In the genomic region with DNA sequence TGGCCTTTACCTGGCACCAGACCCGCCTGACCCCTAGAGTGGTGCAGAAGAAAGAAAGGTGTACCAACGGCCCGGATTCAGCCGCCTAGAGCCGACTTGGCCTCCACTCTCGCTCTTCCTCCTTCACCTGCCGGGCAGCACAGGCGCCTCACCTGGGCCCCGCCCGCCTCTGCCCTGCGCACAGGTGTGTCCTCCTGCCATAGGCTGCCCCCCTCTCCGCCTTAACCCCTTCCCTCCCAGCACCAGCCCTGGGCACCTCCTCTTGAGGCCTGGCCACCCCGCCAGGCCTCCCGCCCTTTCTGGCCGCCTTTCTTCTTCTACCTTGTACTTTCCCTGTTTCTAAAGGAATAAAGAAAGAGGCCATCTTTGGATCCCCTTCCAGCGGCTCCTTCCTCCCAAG, we compare ENCODE assay signal across 12 mouse cellular contexts. TPM values are rescaled to one million over a fixed set of nuclear protein-coding genes. Genes with fewer than 3 reads are reported as not detected.
DNase-seq lines count a peak whose midpoint lies in the region; ATAC-seq and TF ChIP-seq lines count a peak whose summit lies in the region.
"Had no signal": no experiment of that assay in that cellular context is flagged by ENCODE, and none has a peak within 500 bp of the region (broad histone marks: within the 10 kb centered on the region; RNA-seq: fewer than 3 reads in every experiment).

No protein-coding gene starts in this region.

- TF ChIP-seq EP300 in heart, postnatal 0 days (IDR thresholded peaks at IDR 0.05; ENCODE audit: low read depth) = no peak

- H3K9me3 ChIP-seq in heart, postnatal 0 days (replicated peaks; ENCODE audit: control insufficient read depth, low read length) = no peaks in the 10 kb centered on the region
- H3K9me3 ChIP-seq in embryonic facial prominence, embryonic 12.5 days = no peaks in the 10 kb centered on the region

- H3K36me3 ChIP-seq in heart, postnatal 0 days (replicated peaks; ENCODE audit: control insufficient read depth, insufficient read depth, low read length) = peaks cover 30% of the 10 kb centered on the region
- peaks cover 36% of the 10 kb centered on the region for H3K36me3 ChIP-seq in embryonic facial prominence, embryonic 12.5 days

- no peak overlapping the region; the same call in 1 of the 2 replicates for H3K27ac ChIP-seq in heart, postnatal 0 days (ENCODE audit: low read depth)
- H3K27ac ChIP-seq in embryonic facial prominence, embryonic 12.5 days = peak overlapping the region; percentile 60

- DNase-seq in heart, postnatal 0 days (ENCODE audit: low spot score) = no peak
- DNase-seq in heart, adult 11 months = no peak
- DNase-seq in kidney, postnatal 36 days = peak; percentile 69 to 75
- DNase-seq in lung, postnatal 4 days = peak; percentile 84 to 92
- DNase-seq in left cerebral cortex, adult 11 months (ENCODE audit: low spot score) = no peak
- DNase-seq in T-cell, adult 2 months (ENCODE audit: low spot score) = no peak
- DNase-seq in gastrocnemius, postnatal 36 days = no peak

- whole genome bisulfite sequencing in heart, postnatal 0 days = 83% methylated on average over 13 of the region's 16 CpGs
- WGBS in embryonic facial prominence, embryonic 12.5 days = 53% methylated on average over 15 of the region's 16 CpGs

- H3K4me1 ChIP-seq in heart, postnatal 0 days (ENCODE audit: control insufficient read depth, insufficient read depth) = peaks cover 12% of the 10 kb centered on the region
- peaks cover 5% of the 10 kb centered on the region; the same call in 1 of the 2 replicates for H3K4me1 ChIP-seq in embryonic facial prominence, embryonic 12.5 days

- H3K4me3 ChIP-seq in heart, postnatal 0 days (ENCODE audit: low read depth, low read length) = no peak overlapping the region
- peak overlapping the region; percentile 31 for H3K4me3 ChIP-seq in embryonic facial prominence, embryonic 12.5 days

- TF ChIP-seq CTCF in heart, postnatal 0 days (IDR thresholded peaks at IDR 0.05; ENCODE audit: low read depth) = no peak

- H3K27me3 ChIP-seq in heart, postnatal 0 days (ENCODE audit: control insufficient read depth, insufficient read depth, low read length) = no peaks in the 10 kb centered on the region
- H3K27me3 ChIP-seq in embryonic facial prominence, embryonic 12.5 days = no peaks in the 10 kb centered on the region
- H3K27me3 ChIP-seq: CH12.LX had no signal

- intact Hi-C loops in gastrocnemius, postnatal 36 days (cut with DNase I) = loop anchor here (2.0 to 10.0 kb wide), 2 partner anchors 18 to 316 kb away; a partner anchor contains a TSS

- no peak for ATAC-seq in heart, postnatal 0 days (ENCODE audit: insufficient read depth, low read depth)
- ATAC-seq in embryonic facial prominence, embryonic 12.5 days (ENCODE audit: insufficient number of reproducible peaks, insufficient read depth, low FRiP score, low TSS enrichment) = no peak

- H3K9ac ChIP-seq in heart, postnatal 0 days (replicated peaks; ENCODE audit: low read depth, low read length) = 0 out of 2 replicates have a peak overlapping the region, but pooled peaks have one; percentile 7
- peak overlapping the region; percentile 48 for H3K9ac ChIP-seq in embryonic facial prominence, embryonic 12.5 days

- H3K4me2 ChIP-seq in heart, postnatal 0 days (ENCODE audit: low read depth, low read length) = no peak overlapping the region
- H3K4me2 ChIP-seq in embryonic facial prominence, embryonic 12.5 days (replicated peaks) = peak overlapping the region; percentile 34

RNA-seq across cellular contexts. Expression of a gene that starts 6.6 kb away (rescaled TPM):
- total RNA-seq in heart, postnatal 0 days (2014; rRNA removed; ENCODE audit: low replicate concordance) = 407 and 409 TPM in 2 replicates
- polyA plus RNA-seq in heart, postnatal 0 days (2015; fragmentation: Nextera tagmentation; extraction: Ambion mirVana) = 423 and 432 TPM in 2 replicates
- polyA plus RNA-seq in embryonic facial prominence, embryonic 12.5 days (2016; fragmentation: Nextera tagmentation; extraction: Ambion mirVana) = 359 and 370 TPM in 2 replicates
- 100 to 1,000 TPM; 140 to 161 TPM for total RNA-seq in gastrocnemius, postnatal 36 days (2021)

RNA-seq across cellular contexts. Expression of a gene that starts 6.7 kb away (rescaled TPM):
- 94.9 and 106 TPM in 2 replicates for total RNA-seq in heart, postnatal 0 days (2014; rRNA removed; ENCODE audit: low replicate concordance)
- 85.6 and 97.0 TPM in 2 replicates for polyA plus RNA-seq in heart, postnatal 0 days (2015; fragmentation: Nextera tagmentation; extraction: Ambion mirVana)
- 192 and 199 TPM in 2 replicates for polyA plus RNA-seq in embryonic facial prominence, embryonic 12.5 days (2016; fragmentation: Nextera tagmentation; extraction: Ambion mirVana)
- 10 to 100 TPM; 51.9 to 53.8 TPM for total RNA-seq in gastrocnemius, postnatal 36 days (2021)

RNA-seq across cellular contexts. Expression of a gene that starts 19.8 kb away (rescaled TPM):
- 2.4 and 6.3 TPM in 2 replicates for total RNA-seq in heart, postnatal 0 days (2014; rRNA removed; ENCODE audit: low replicate concordance)
- polyA plus RNA-seq in heart, postnatal 0 days (2015; fragmentation: Nextera tagmentation; extraction: Ambion mirVana) = 4.3 and 4.5 TPM in 2 replicates
- polyA plus RNA-seq in embryonic facial prominence, embryonic 12.5 days (2016; fragmentation: Nextera tagmentation; extraction: Ambion mirVana) = 6.7 TPM in 2 replicates
- total RNA-seq in gastrocnemius, postnatal 36 days (2021) = 1 to 10 TPM in 1 of 2 experiments, under 1 TPM in 1; 0.64 to 2.5 TPM

RNA-seq across cellular contexts. Expression of a gene that starts 22.5 kb away (rescaled TPM):
- 119 and 153 TPM in 2 replicates for total RNA-seq in heart, postnatal 0 days (2014; rRNA removed; ENCODE audit: low replicate concordance)
- 492 and 535 TPM in 2 replicates for polyA plus RNA-seq in heart, postnatal 0 days (2015; fragmentation: Nextera tagmentation; extraction: Ambion mirVana)
- 498 and 530 TPM in 2 replicates for polyA plus RNA-seq in embryonic facial prominence, embryonic 12.5 days (2016; fragmentation: Nextera tagmentation; extraction: Ambion mirVana)
- total RNA-seq in gastrocnemius, postnatal 36 days (2021) = 100 to 1,000 TPM; 150 to 160 TPM

RNA-seq across cellular contexts. Expression of a gene that starts 37.1 kb away (rescaled TPM):
- total RNA-seq in heart, postnatal 0 days (2014; rRNA removed; ENCODE audit: low replicate concordance) = not detected in 2 replicates
- polyA plus RNA-seq in heart, postnatal 0 days (2015; fragmentation: Nextera tagmentation; extraction: Ambion mirVana) = not detected in 2 replicates
- polyA plus RNA-seq in embryonic facial prominence, embryonic 12.5 days (2016; fragmentation: Nextera tagmentation; extraction: Ambion mirVana) = not detected in 2 replicates
- under 1 TPM in 1 of 2 experiments, not detected in 1; 0.08 TPM for total RNA-seq in gastrocnemius, postnatal 36 days (2021)
- total RNA-seq: CH12.LX; layer of hippocampus, postnatal 10 days had no signal
- polyA plus RNA-seq: frontal cortex, adult 2 months; neural tube, embryonic 14.5 days had no signal

Comparison
In these comparisons a context has a peak if more than half of its experiments do, and no peak if none do; other contexts are left out.
1. DNase-seq: peak in kidney, postnatal 36 days (2 of 2) and lung, postnatal 4 days (2 of 2); none in heart, postnatal 0 days (single experiment), heart, adult 11 months (single experiment), left cerebral cortex, adult 11 months (single experiment), T-cell, adult 2 months (single experiment) and gastrocnemius, postnatal 36 days (0 of 2).